Comparison of ENCODE assay signal across 21 mouse cellular contexts in genomic region chr3:123073351-123073750, GRCm38 (mm10). TPM values are rescaled to one million over a fixed set of nuclear protein-coding genes. Genes with fewer than 3 reads are reported as not detected.
DNase-seq lines count a peak whose midpoint lies in the region; ATAC-seq and TF ChIP-seq lines count a peak whose summit lies in the region.
"Had no signal": no experiment of that assay in that cellular context is flagged by ENCODE, and none has a peak within 500 bp of the region (broad histone marks: within the 10 kb centered on the region; RNA-seq: fewer than 3 reads in every experiment).

No protein-coding gene starts in this region.

- ATAC-seq in intestine, embryonic 14.5 days (replicated peaks; ENCODE audit: low FRiP score, low TSS enrichment, low read depth) = no peak
- ATAC-seq in intestine, embryonic 15.5 days = no peak
- ATAC-seq: forebrain, embryonic 15.5 days had no signal

- H3K27ac ChIP-seq in intestine, embryonic 14.5 days (ENCODE audit: low read depth) = no peak overlapping the region
- H3K27ac ChIP-seq in intestine, embryonic 15.5 days = no peak overlapping the region
- peak overlapping the region; percentile 49 for H3K27ac ChIP-seq in testis, adult 2 months (ENCODE audit: control insufficient read depth, insufficient read depth, low read depth, low read length)
- H3K27ac ChIP-seq in hindbrain, embryonic 10.5 days = no peak overlapping the region
- H3K27ac ChIP-seq: forebrain, embryonic 15.5 days; midbrain, embryonic 10.5 days; neural tube, embryonic 13.5 days had no signal

- DNase-seq in adrenal gland, adult 2 months = peak; percentile 74
- DNase-seq in adrenal gland, postnatal 4 days (ENCODE audit: low spot score in 2 of 2) = no peak
- DNase-seq in intestine, embryonic 14.5 days (ENCODE audit: low spot score) = peak; percentile 28
- no peak for DNase-seq in testis, postnatal 10 days (ENCODE audit: low spot score)
- DNase-seq in thymus, postnatal 25 days = no peak
- DNase-seq in hindbrain, embryonic 10.5 days (ENCODE audit: low spot score) = no peak
- DNase-seq: cerebellum, adult 11 months; cerebellum, postnatal 25 days; liver; lung, adult 18-20 months; lung, postnatal 36 days; right cerebral cortex, postnatal 25 days; thymus, adult 18-20 months had no signal

- H3K4me1 ChIP-seq in intestine, embryonic 14.5 days (replicated peaks; ENCODE audit: control insufficient read depth, insufficient read depth, low read length) = 0 out of 2 replicates have a peak, but pooled peaks cover 4% of the 10 kb centered on the region
- H3K4me1 ChIP-seq in intestine, embryonic 15.5 days (replicated peaks) = no peaks in the 10 kb centered on the region
- H3K4me1 ChIP-seq in testis, adult 2 months (ENCODE audit: control insufficient read depth, insufficient read depth, low read length) = peaks cover 4% of the 10 kb centered on the region; the same call in 1 of the 2 replicates
- 0 out of 2 replicates have a peak, but pooled peaks cover 3% of the 10 kb centered on the region for H3K4me1 ChIP-seq in hindbrain, embryonic 10.5 days (replicated peaks)
- H3K4me1 ChIP-seq: forebrain, embryonic 15.5 days; midbrain, embryonic 10.5 days; neural tube, embryonic 13.5 days had no signal

- H3K9me3 ChIP-seq in intestine, embryonic 14.5 days (ENCODE audit: control insufficient read depth, low read length) = no peaks in the 10 kb centered on the region
- no peaks in the 10 kb centered on the region for H3K9me3 ChIP-seq in intestine, embryonic 15.5 days
- H3K9me3 ChIP-seq in hindbrain, embryonic 10.5 days = no peaks in the 10 kb centered on the region
- H3K9me3 ChIP-seq: forebrain, embryonic 15.5 days; midbrain, embryonic 10.5 days; neural tube, embryonic 13.5 days had no signal

- H3K27me3 ChIP-seq in intestine, embryonic 14.5 days (replicated peaks; ENCODE audit: control insufficient read depth, insufficient read depth, low read length) = no peaks in the 10 kb centered on the region
- no peaks in the 10 kb centered on the region for H3K27me3 ChIP-seq in intestine, embryonic 15.5 days (replicated peaks)
- no peaks in the 10 kb centered on the region for H3K27me3 ChIP-seq in testis, adult 2 months (ENCODE audit: control insufficient read depth, insufficient read depth, low read length)
- no peaks in the 10 kb centered on the region for H3K27me3 ChIP-seq in hindbrain, embryonic 10.5 days (ENCODE audit: insufficient read depth, poor library complexity, severe bottlenecking)
- H3K27me3 ChIP-seq: forebrain, embryonic 15.5 days; neural tube, embryonic 13.5 days had no signal

- H3K4me3 ChIP-seq in intestine, embryonic 14.5 days (ENCODE audit: low read depth, low read length) = no peak overlapping the region
- no peak overlapping the region for H3K4me3 ChIP-seq in intestine, embryonic 15.5 days (replicated peaks)
- H3K4me3 ChIP-seq in testis, adult 2 months (ENCODE audit: control insufficient read depth, low read depth, low read length) = no peak overlapping the region
- no peak overlapping the region for H3K4me3 ChIP-seq in hindbrain, embryonic 10.5 days
- H3K4me3 ChIP-seq: forebrain, embryonic 15.5 days; midbrain, embryonic 10.5 days; neural tube, embryonic 13.5 days had no signal

- no peak overlapping the region for H3K9ac ChIP-seq in intestine, embryonic 14.5 days (ENCODE audit: low read length)
- H3K9ac ChIP-seq in intestine, embryonic 15.5 days = no peak overlapping the region
- H3K9ac ChIP-seq: forebrain, embryonic 15.5 days; neural tube, embryonic 13.5 days had no signal

- TF ChIP-seq CTCF in testis, adult 2 months (IDR thresholded peaks at IDR 0.05; ENCODE audit: control insufficient read depth, insufficient read depth, insufficient replicate concordance, low read depth, low read length) = no peak

- H3K36me3 ChIP-seq in intestine, embryonic 14.5 days (ENCODE audit: control insufficient read depth, insufficient read depth, low read length) = 0 out of 2 replicates have a peak, but pooled peaks cover 7% of the 10 kb centered on the region
- H3K36me3 ChIP-seq in intestine, embryonic 15.5 days = no peaks in the 10 kb centered on the region
- H3K36me3 ChIP-seq in testis, adult 2 months (ENCODE audit: control insufficient read depth, insufficient read depth, low read length) = no peaks in the 10 kb centered on the region
- H3K36me3 ChIP-seq in hindbrain, embryonic 10.5 days = no peaks in the 10 kb centered on the region
- H3K36me3 ChIP-seq: forebrain, embryonic 15.5 days; midbrain, embryonic 10.5 days; neural tube, embryonic 13.5 days had no signal

- TF ChIP-seq POLR2A in testis, adult 2 months (IDR thresholded peaks at IDR 0.05; ENCODE audit: control insufficient read depth, low read depth, low read length) = no peak

- H3K4me2 ChIP-seq in intestine, embryonic 14.5 days (ENCODE audit: low read length) = no peak overlapping the region
- H3K4me2 ChIP-seq in intestine, embryonic 15.5 days (replicated peaks) = no peak overlapping the region
- H3K4me2 ChIP-seq: forebrain, embryonic 15.5 days; neural tube, embryonic 13.5 days had no signal

RNA-seq across cellular contexts. Expression of gene Myoz2, which starts 38.5 kb away (rescaled TPM):
- total RNA-seq in adrenal gland, adult 2 months (2021) = under 1 TPM in 1 of 2 experiments, not detected in 1; 0.41 TPM
- polyA plus RNA-seq in adrenal gland, adult 2 months (2012; rRNA removed) = not detected in 2 replicates
- 10 to 100 TPM in 1 of 2 experiments, 1 to 10 TPM in 1; 6.6 to 19.0 TPM for total RNA-seq in adrenal gland, postnatal 4 days (2021)
- polyA plus RNA-seq in intestine, embryonic 14.5 days (2014; fragmentation: Nextera tagmentation; extraction: Ambion mirVana) = not detected in 2 replicates
- 0.59 TPM in 1 of 2 replicates, not detected in the other for polyA plus RNA-seq in intestine, embryonic 15.5 days (2015; fragmentation: Nextera tagmentation; extraction: Ambion mirVana)
- 0.75 TPM in 2 replicates for polyA plus RNA-seq in testis, adult 2 months (2012; rRNA removed)
- polyA plus RNA-seq in hindbrain, embryonic 10.5 days (2016; fragmentation: Nextera tagmentation; extraction: Ambion mirVana) = not detected in 2 replicates
- total RNA-seq: left cerebral cortex, postnatal 14 days; MEL had no signal
- polyA plus RNA-seq: forebrain, embryonic 15.5 days; large intestine, adult 2 months; midbrain, embryonic 10.5 days had no signal

Comparison
In these comparisons a context has a peak if more than half of its experiments do, and no peak if none do; other contexts are left out.
1. DNase-seq: peak in adrenal gland, adult 2 months (single experiment) and intestine, embryonic 14.5 days (single experiment); none in adrenal gland, postnatal 4 days (0 of 2), testis, postnatal 10 days (single experiment), thymus, postnatal 25 days (single experiment) and hindbrain, embryonic 10.5 days (single experiment).